Mouse (Mus musculus) urinary bladder, adult 2 months (tissue): ENCODE results near the gene Grin2c. TPM values are rescaled to one million over a fixed set of nuclear protein-coding genes. Genes with fewer than 3 reads are reported as not detected.

Source experiments
- DNase-seq: peaks from one replicate; pipeline ENCODE4 v3.0.0; 2022; ENCODE audit warnings: low spot score
- polyA plus RNA-seq: library from polyadenylated mRNA; depleted of rRNA; stranded (reverse); fragments of >200 nt; gene quantifications from 2 replicates; pipeline ENCODE4 v1.2.3, GENCODE M21; 2012; rRNA removed

Gene Grin2c
- polyA plus RNA-seq, 1 experiment: 1.0 TPM

DNA sequence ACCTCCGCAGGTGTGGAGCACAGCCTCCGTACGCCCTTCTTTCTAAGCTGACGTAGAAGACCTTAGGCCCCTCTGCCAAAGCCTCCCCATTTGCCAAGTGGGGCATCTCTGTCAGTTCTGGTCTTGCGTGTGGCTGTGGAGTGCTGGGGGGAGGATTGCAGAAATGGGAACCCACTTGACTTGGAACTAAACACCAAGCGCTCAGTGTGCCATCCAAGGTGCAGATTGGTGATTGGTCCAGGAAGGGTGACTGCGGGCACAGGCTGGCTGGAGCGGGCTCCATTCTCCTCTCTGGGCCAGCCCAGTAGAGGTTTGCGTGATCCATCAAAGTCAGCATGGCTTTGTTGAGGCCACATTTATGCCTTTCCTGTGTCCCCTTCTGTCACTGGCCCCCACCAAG, 64.3 kb downstream of the Grin2c start:
- no peak for DNase-seq

DNA sequence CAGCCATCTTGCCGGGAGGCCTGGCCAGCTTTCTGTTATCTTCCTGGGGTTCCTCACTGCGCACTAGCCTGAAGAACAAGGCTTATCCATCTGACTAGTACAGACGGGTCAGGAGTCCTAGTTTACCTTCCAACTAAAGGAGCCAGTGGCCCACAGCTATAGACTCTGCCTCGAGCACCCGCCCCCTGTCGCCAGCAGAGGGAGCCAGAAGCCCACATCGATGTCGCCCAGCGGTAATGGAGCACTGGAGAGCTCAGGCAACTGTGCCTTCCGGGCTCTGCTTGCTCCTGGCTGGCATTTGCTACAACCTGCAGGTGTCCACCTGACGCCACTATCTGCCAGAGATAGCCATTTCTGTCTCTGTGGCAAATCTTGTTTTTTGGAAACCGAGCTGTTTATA, 64.7 kb downstream of the Grin2c start:
- DNase-seq: peak; percentile 62

DNA sequence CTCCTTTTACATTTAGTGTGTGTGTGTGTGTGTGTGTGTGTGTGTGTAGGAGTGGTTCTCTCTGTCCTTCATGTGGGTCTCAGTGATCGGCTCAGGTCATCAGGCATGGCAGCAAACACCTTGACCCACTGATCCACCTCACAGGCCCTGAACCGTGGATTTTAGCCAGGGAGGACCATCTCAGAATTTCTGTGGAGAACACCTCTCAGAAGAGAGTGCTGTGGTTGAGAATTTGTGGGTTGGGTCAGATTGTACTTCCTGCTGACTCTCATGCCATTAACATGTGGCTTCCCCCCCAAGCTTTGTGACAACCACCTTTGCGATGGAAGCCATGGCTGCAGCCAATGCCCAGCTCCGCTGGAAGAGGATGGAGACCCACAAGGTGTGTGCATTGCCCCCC, 66.5 kb downstream of the Grin2c start:
- no peak for DNase-seq

Other genes starting within 250 kb of the Grin2c start
- gene Cd300ld4, start 240.2 kb downstream of the Grin2c start, polyA plus RNA-seq: 3.3 and 3.6 TPM in 2 replicates
- gene Cd300ld5, start 229.5 kb downstream of the Grin2c start, polyA plus RNA-seq: 3.1 and 5.2 TPM in 2 replicates
- 16.9 and 17.1 TPM in 2 replicates for gene Cd300ld3, start 218.8 kb downstream of the Grin2c start, polyA plus RNA-seq
- 0.04 and 0.15 TPM in 2 replicates for gene Cd300e, start 205.1 kb downstream of the Grin2c start, polyA plus RNA-seq
- 0.77 and 0.94 TPM in 2 replicates for gene Rab37, start 175.8 kb downstream of the Grin2c start, polyA plus RNA-seq
- 0.52 and 1.5 TPM in 2 replicates for gene Cd300lf, start 133.3 kb downstream of the Grin2c start, polyA plus RNA-seq
- 67.7 and 76.3 TPM in 2 replicates for gene Slc9a3r1, start 103.9 kb downstream of the Grin2c start, polyA plus RNA-seq
- gene Tmem104, start 79.8 kb downstream of the Grin2c start, polyA plus RNA-seq: 7.0 and 9.4 TPM in 2 replicates
- 27.5 and 32.2 TPM in 2 replicates for gene Nat9, start 79.4 kb downstream of the Grin2c start, polyA plus RNA-seq
- 10.9 and 11.6 TPM in 2 replicates for gene Fdxr, start 9.8 kb upstream of the Grin2c start, polyA plus RNA-seq
- 0.99 and 1.1 TPM in 2 replicates for gene Fads6, start 30.4 kb upstream of the Grin2c start, polyA plus RNA-seq
- gene Otop2, start 39.9 kb upstream of the Grin2c start, polyA plus RNA-seq: not detected in 2 replicates
- not detected in 2 replicates for gene Ush1g, start 54.8 kb upstream of the Grin2c start, polyA plus RNA-seq
- gene Otop3, start 67.5 kb upstream of the Grin2c start, polyA plus RNA-seq: not detected in 2 replicates
- 28.4 and 30.5 TPM in 2 replicates for gene Hid1, start 100.5 kb upstream of the Grin2c start, polyA plus RNA-seq
- 10.8 and 11.9 TPM in 2 replicates for gene Cdr2l, start 114.7 kb upstream of the Grin2c start, polyA plus RNA-seq
- 89.3 and 89.6 TPM in 2 replicates for gene Mrpl58, start 136.5 kb upstream of the Grin2c start, polyA plus RNA-seq
- 561 and 600 TPM in 2 replicates for gene Atp5h, start 152.7 kb upstream of the Grin2c start, polyA plus RNA-seq
- 35.6 TPM in 2 replicates for gene Kctd2, start 152.9 kb upstream of the Grin2c start, polyA plus RNA-seq
- 0.04 and 0.09 TPM in 2 replicates for gene Trim80, start 173.3 kb upstream of the Grin2c start, polyA plus RNA-seq
- 0.83 and 1.1 TPM in 2 replicates for gene Slc16a5, start 195.2 kb upstream of the Grin2c start, polyA plus RNA-seq
- gene Armc7, start 208.4 kb upstream of the Grin2c start, polyA plus RNA-seq: 6.9 and 7.0 TPM in 2 replicates
- gene Nt5c, start 224.6 kb upstream of the Grin2c start, polyA plus RNA-seq: 70.9 and 80.1 TPM in 2 replicates
- 89.2 and 102 TPM in 2 replicates for gene Jpt1, start 247.1 kb upstream of the Grin2c start, polyA plus RNA-seq